Mouse (Mus musculus): ENCODE measurements around the gene Best3. TPM values are rescaled to one million over a fixed set of nuclear protein-coding genes. Genes with fewer than 3 reads are reported as not detected.
A peak's percentile ranks its signal among the peaks of the same experiment; 100 is the strongest.

Gene Best3
- polyA plus RNA-seq, 1 experiment from 2014 or later, result 0.81 TPM

GRCm38 (mm10) chr10:116978841-116979240, 7.3 kb upstream of the Best3 start:
- no peaks in the 10 kb centered on the region for H3K4me1 ChIP-seq (ENCODE audit: control insufficient read depth in 2 of 2, insufficient read depth in 2 of 2, low read length in 2 of 2)
- no peak overlapping the region for H3K9ac ChIP-seq (ENCODE audit: low read length)
- no peak overlapping the region for H3K27ac ChIP-seq (replicated peaks in 1 of 2; ENCODE audit: control insufficient read depth in 1 of 2, insufficient read depth in 1 of 2, low read depth in 2 of 2, low read length in 2 of 2)
- no peaks in the 10 kb centered on the region for H3K36me3 ChIP-seq (ENCODE audit: control insufficient read depth, insufficient read depth, low read length)
- H3K9me3 ChIP-seq (ENCODE audit: control insufficient read depth, low read length), result no peaks in the 10 kb centered on the region
- H3K27me3 ChIP-seq (ENCODE audit: control insufficient read depth, insufficient read depth, low read length), result no peaks in the 10 kb centered on the region
- WGBS, result 82% methylated on average over 9 of the region's 9 CpGs
- no peak overlapping the region for H3K4me2 ChIP-seq (ENCODE audit: low read length)
- ATAC-seq (ENCODE audit: insufficient number of reproducible peaks, insufficient read depth, low FRiP score, low read depth), result no peak
- no peak overlapping the region for H3K4me3 ChIP-seq (ENCODE audit: control insufficient read depth in 1 of 2, insufficient read depth in 1 of 2, low read depth in 1 of 2, low read length in 2 of 2)

DNA sequence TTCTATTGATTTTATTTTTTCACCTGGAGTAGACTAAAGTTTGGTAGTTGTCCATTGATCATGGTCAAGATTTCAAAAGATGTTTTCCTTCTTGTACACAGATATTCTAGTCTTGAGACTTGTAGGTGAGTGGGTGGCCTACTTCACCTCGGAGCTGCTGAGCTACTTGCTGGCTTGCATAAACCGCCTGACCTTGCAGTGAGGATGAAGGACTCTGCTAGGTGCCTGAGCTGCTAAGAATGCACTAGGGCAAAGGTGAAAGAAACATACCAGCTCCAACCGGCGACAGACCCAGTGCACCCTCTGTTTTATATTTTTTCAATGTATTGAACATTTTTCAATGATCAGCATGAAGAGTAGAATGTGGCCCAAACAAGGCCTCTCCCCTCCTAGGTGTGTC, 5.8 kb upstream of the Best3 start:
- Histone ChIP-seq H3K4me1 (ENCODE audit: control insufficient read depth in 2 of 2, insufficient read depth in 2 of 2, low read length in 2 of 2) (no peaks in the 10 kb centered on the region), H3K36me3 (ENCODE audit: control insufficient read depth, insufficient read depth, low read length) (no peaks in the 10 kb centered on the region), H3K27ac (replicated peaks in 1 of 2; ENCODE audit: control insufficient read depth in 1 of 2, insufficient read depth in 1 of 2, low read depth in 2 of 2, low read length in 2 of 2) (no peak overlapping the region), H3K4me2 (ENCODE audit: low read length) (no peak overlapping the region), H3K4me3 (ENCODE audit: control insufficient read depth in 1 of 2, insufficient read depth in 1 of 2, low read depth in 1 of 2, low read length in 2 of 2) (no peak overlapping the region), H3K9ac (ENCODE audit: low read length) (no peak overlapping the region), H3K27me3 (ENCODE audit: control insufficient read depth, insufficient read depth, low read length) (no peaks in the 10 kb centered on the region), H3K9me3 (ENCODE audit: control insufficient read depth, low read length) (no peaks in the 10 kb centered on the region)
- WGBS, result 62% methylated on average over 4 of the region's 4 CpGs
- ATAC-seq (ENCODE audit: insufficient number of reproducible peaks, insufficient read depth, low FRiP score, low read depth), result no peak

- no peak overlapping the region for H3K27ac ChIP-seq (replicated peaks in 1 of 2; ENCODE audit: control insufficient read depth in 1 of 2, insufficient read depth in 1 of 2, low read depth in 2 of 2, low read length in 2 of 2)
- no peak overlapping the region for H3K4me3 ChIP-seq (ENCODE audit: control insufficient read depth in 1 of 2, insufficient read depth in 1 of 2, low read depth in 1 of 2, low read length in 2 of 2)
- no peak overlapping the region for H3K4me2 ChIP-seq (ENCODE audit: low read length)
- WGBS, result 78% methylated on average over 3 of the region's 3 CpGs
- no peaks in the 10 kb centered on the region for H3K27me3 ChIP-seq (ENCODE audit: control insufficient read depth, insufficient read depth, low read length)
- no peaks in the 10 kb centered on the region for H3K9me3 ChIP-seq (ENCODE audit: control insufficient read depth, low read length)
- H3K9ac ChIP-seq (ENCODE audit: low read length), result no peak overlapping the region
- H3K4me1 ChIP-seq (ENCODE audit: control insufficient read depth in 2 of 2, insufficient read depth in 2 of 2, low read length in 2 of 2), result no peaks in the 10 kb centered on the region
- no peak for ATAC-seq (ENCODE audit: insufficient number of reproducible peaks, insufficient read depth, low FRiP score, low read depth)
- H3K36me3 ChIP-seq (ENCODE audit: control insufficient read depth, insufficient read depth, low read length), result no peaks in the 10 kb centered on the region
Observed at GRCm38 (mm10) chr10:116980888-116981287, 5.2 kb upstream of the Best3 start.

DNA sequence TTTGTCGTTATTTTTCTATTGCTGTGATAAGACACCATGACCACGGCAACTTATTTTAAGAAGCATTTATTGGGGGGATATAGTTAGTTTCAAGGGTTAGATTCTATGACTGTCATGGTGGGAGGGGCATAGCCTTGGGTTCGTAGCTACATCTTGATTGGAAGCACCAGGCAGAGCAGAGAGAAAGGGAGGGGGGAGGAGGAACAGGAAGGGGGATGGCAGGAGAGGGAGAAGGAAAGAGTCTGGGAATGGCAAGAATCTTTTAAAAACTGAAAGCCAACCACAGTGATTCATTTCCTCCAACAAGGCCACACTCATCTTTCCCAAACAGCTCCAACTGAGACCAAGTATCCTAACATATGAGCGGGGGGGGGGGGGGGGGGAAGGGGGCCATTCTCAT, 3.6 kb upstream of the Best3 start:
- Histone ChIP-seq H3K36me3 (ENCODE audit: control insufficient read depth, insufficient read depth, low read length) (no peaks in the 10 kb centered on the region), H3K27me3 (ENCODE audit: control insufficient read depth, insufficient read depth, low read length) (no peaks in the 10 kb centered on the region), H3K4me2 (ENCODE audit: low read length) (no peak overlapping the region), H3K9me3 (ENCODE audit: control insufficient read depth, low read length) (no peaks in the 10 kb centered on the region), H3K4me3 (ENCODE audit: control insufficient read depth in 1 of 2, insufficient read depth in 1 of 2, low read depth in 1 of 2, low read length in 2 of 2) (no peak overlapping the region), H3K27ac (replicated peaks in 1 of 2; ENCODE audit: control insufficient read depth in 1 of 2, insufficient read depth in 1 of 2, low read depth in 2 of 2, low read length in 2 of 2) (no peak overlapping the region), H3K4me1 (ENCODE audit: control insufficient read depth in 2 of 2, insufficient read depth in 2 of 2, low read length in 2 of 2) (peaks cover 0 to 7% of the 10 kb centered on the region in 2 experiments; a peak in 3 of 4 replicates), H3K9ac (ENCODE audit: low read length) (no peak overlapping the region)
- WGBS, result 58% methylated on average over 4 of the region's 4 CpGs
- ATAC-seq (ENCODE audit: insufficient number of reproducible peaks, insufficient read depth, low FRiP score, low read depth), result no peak

GRCm38 (mm10) chr10:116984836-116985235, 1.3 kb upstream of the Best3 start:
- Histone ChIP-seq H3K9ac (ENCODE audit: low read length) (no peak overlapping the region), H3K27me3 (ENCODE audit: control insufficient read depth, insufficient read depth, low read length) (no peaks in the 10 kb centered on the region), H3K4me2 (ENCODE audit: low read length) (no peak overlapping the region), H3K4me1 (ENCODE audit: control insufficient read depth in 2 of 2, insufficient read depth in 2 of 2, low read length in 2 of 2) (peaks cover 0 to 7% of the 10 kb centered on the region in 2 experiments; a peak in 3 of 4 replicates), H3K27ac (replicated peaks in 1 of 2; ENCODE audit: control insufficient read depth in 1 of 2, insufficient read depth in 1 of 2, low read depth in 2 of 2, low read length in 2 of 2) (no peak overlapping the region), H3K36me3 (ENCODE audit: control insufficient read depth, insufficient read depth, low read length) (no peaks in the 10 kb centered on the region), H3K4me3 (ENCODE audit: control insufficient read depth in 1 of 2, insufficient read depth in 1 of 2, low read depth in 1 of 2, low read length in 2 of 2) (no peak overlapping the region), H3K9me3 (ENCODE audit: control insufficient read depth, low read length) (no peaks in the 10 kb centered on the region)
- 74% methylated on average over 12 of the region's 12 CpGs for WGBS
- ATAC-seq (ENCODE audit: insufficient number of reproducible peaks, insufficient read depth, low FRiP score, low read depth), result no peak

DNA sequence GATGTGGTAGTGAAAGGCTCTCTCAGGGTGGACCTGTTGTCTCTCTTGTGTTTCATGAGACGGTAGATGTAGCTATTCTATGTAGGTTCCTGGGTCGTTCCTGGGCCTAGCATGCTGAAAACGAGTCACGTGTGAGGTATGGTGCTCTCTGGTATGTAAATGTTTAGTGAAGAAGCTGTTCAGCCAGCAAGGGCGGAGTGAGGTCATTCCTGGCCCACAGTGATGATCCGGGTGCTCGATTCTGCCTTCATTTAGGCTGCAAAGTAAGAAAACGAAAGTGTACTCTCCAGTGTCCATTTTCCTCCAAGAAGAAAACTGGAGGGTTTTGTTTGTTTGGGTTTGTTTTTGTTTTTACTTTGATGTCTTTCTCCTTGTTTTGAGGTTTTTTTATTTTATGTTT, 7.9 kb downstream of the Best3 start:
- no peak for ATAC-seq (ENCODE audit: insufficient number of reproducible peaks, insufficient read depth, low FRiP score, low read depth)
- peaks cover 7 to 15% of the 10 kb centered on the region in 2 experiments for H3K4me1 ChIP-seq (ENCODE audit: control insufficient read depth in 2 of 2, insufficient read depth in 2 of 2, low read length in 2 of 2)
- no peaks in the 10 kb centered on the region for H3K36me3 ChIP-seq (ENCODE audit: control insufficient read depth, insufficient read depth, low read length)
- no peak overlapping the region for H3K4me2 ChIP-seq (ENCODE audit: low read length)
- H3K27ac ChIP-seq (replicated peaks in 1 of 2; ENCODE audit: control insufficient read depth in 1 of 2, insufficient read depth in 1 of 2, low read depth in 2 of 2, low read length in 2 of 2), result no peak overlapping the region
- no peaks in the 10 kb centered on the region for H3K9me3 ChIP-seq (ENCODE audit: control insufficient read depth, low read length)
- H3K27me3 ChIP-seq (ENCODE audit: control insufficient read depth, insufficient read depth, low read length), result no peaks in the 10 kb centered on the region
- H3K4me3 ChIP-seq (ENCODE audit: control insufficient read depth in 1 of 2, insufficient read depth in 1 of 2, low read depth in 1 of 2, low read length in 2 of 2), result no peak overlapping the region
- H3K9ac ChIP-seq (ENCODE audit: low read length), result no peak overlapping the region
- 85% methylated on average over 8 of the region's 8 CpGs for WGBS

- H3K4me1 ChIP-seq (ENCODE audit: control insufficient read depth in 2 of 2, insufficient read depth in 2 of 2, low read length in 2 of 2), result peaks cover 7 to 15% of the 10 kb centered on the region in 2 experiments
- WGBS, result 88% methylated on average over 5 of the region's 5 CpGs
- H3K4me3 ChIP-seq (ENCODE audit: control insufficient read depth in 1 of 2, insufficient read depth in 1 of 2, low read depth in 1 of 2, low read length in 2 of 2), result no peak overlapping the region
- H3K36me3 ChIP-seq (ENCODE audit: control insufficient read depth, insufficient read depth, low read length), result no peaks in the 10 kb centered on the region
- no peak for ATAC-seq (ENCODE audit: insufficient number of reproducible peaks, insufficient read depth, low FRiP score, low read depth)
- H3K9me3 ChIP-seq (ENCODE audit: control insufficient read depth, low read length), result no peaks in the 10 kb centered on the region
- no peak overlapping the region for H3K4me2 ChIP-seq (ENCODE audit: low read length)
- H3K27me3 ChIP-seq (ENCODE audit: control insufficient read depth, insufficient read depth, low read length), result no peaks in the 10 kb centered on the region
- no peak overlapping the region; a peak in 1 of 4 replicates for H3K27ac ChIP-seq (replicated peaks in 1 of 2; ENCODE audit: control insufficient read depth in 1 of 2, insufficient read depth in 1 of 2, low read depth in 2 of 2, low read length in 2 of 2)
- no peak overlapping the region for H3K9ac ChIP-seq (ENCODE audit: low read length)
Observed at GRCm38 (mm10) chr10:116995162-116995561, 9.0 kb downstream of the Best3 start.

DNA sequence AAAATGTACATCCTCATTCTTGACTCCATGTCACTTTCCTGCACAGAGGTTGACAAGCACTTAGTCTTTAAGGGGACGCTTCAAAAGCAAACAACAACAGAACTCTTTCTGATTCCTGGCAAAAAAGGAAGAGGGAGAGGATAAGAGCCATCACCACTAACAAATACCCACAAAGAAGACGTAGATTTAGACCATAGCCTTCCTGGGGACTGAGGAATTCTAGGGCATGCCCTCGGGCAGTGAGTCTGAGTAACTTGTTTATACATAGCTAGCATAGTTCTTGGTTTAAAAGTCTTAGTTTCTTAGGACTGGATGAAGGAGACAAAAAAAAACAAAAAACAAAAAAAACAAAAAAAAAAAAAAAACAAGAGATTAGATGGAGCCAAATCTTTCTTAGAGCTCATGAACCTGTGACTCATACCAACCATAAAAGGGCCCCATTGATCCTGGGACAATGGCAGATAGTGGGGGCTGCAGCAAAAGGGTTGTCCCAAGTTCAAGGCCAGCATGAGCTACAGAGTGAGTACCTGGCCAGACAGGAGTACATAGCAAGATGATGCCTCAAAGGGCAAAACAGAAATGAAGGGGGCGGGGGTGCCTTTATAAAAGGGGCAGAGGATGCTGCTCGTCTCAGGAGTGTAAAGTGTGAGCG, 9.6 kb downstream of the Best3 start:
- no peak overlapping the region for H3K4me3 ChIP-seq (ENCODE audit: control insufficient read depth in 1 of 2, insufficient read depth in 1 of 2, low read depth in 1 of 2, low read length in 2 of 2)
- no peaks in the 10 kb centered on the region for H3K27me3 ChIP-seq (ENCODE audit: control insufficient read depth, insufficient read depth, low read length)
- H3K4me2 ChIP-seq (ENCODE audit: low read length), result no peak overlapping the region
- no peak for ATAC-seq (ENCODE audit: insufficient number of reproducible peaks, insufficient read depth, low FRiP score, low read depth)
- peaks cover 7 to 16% of the 10 kb centered on the region in 2 experiments for H3K4me1 ChIP-seq (ENCODE audit: control insufficient read depth in 2 of 2, insufficient read depth in 2 of 2, low read length in 2 of 2)
- WGBS, result 60% methylated on average over 6 of the region's 6 CpGs
- H3K36me3 ChIP-seq (ENCODE audit: control insufficient read depth, insufficient read depth, low read length), result no peaks in the 10 kb centered on the region
- H3K9ac ChIP-seq (ENCODE audit: low read length), result no peak overlapping the region
- H3K27ac ChIP-seq (replicated peaks in 1 of 2; ENCODE audit: control insufficient read depth in 1 of 2, insufficient read depth in 1 of 2, low read depth in 2 of 2, low read length in 2 of 2), result peak overlapping the region; percentile 51 to 75
- no peaks in the 10 kb centered on the region for H3K9me3 ChIP-seq (ENCODE audit: control insufficient read depth, low read length)
